Mouse (Mus musculus) heart, adult 2 months (tissue): Measurements from ENCODE around the gene Csnk1g1.
A peak's percentile ranks its signal among the peaks of the same experiment; 100 is the strongest.

ENCODE experiments used
- EP300 ChIP-seq: fragments of 200-500 bp; IDR thresholded peaks from 2 replicates; pipeline ENCODE4 v1.6.1; 2011; ENCODE audit warnings: low read depth, low read length, control low read depth; ENCODE audit not compliant: insufficient read depth
- POLR2A ChIP-seq: fragments of 200-500 bp; IDR thresholded peaks from 2 replicates; pipeline ENCODE4 v1.6.1; 2011; ENCODE audit warnings: mild to moderate bottlenecking, low read depth, low read length, control low read depth; ENCODE audit not compliant: insufficient read depth

DNA sequence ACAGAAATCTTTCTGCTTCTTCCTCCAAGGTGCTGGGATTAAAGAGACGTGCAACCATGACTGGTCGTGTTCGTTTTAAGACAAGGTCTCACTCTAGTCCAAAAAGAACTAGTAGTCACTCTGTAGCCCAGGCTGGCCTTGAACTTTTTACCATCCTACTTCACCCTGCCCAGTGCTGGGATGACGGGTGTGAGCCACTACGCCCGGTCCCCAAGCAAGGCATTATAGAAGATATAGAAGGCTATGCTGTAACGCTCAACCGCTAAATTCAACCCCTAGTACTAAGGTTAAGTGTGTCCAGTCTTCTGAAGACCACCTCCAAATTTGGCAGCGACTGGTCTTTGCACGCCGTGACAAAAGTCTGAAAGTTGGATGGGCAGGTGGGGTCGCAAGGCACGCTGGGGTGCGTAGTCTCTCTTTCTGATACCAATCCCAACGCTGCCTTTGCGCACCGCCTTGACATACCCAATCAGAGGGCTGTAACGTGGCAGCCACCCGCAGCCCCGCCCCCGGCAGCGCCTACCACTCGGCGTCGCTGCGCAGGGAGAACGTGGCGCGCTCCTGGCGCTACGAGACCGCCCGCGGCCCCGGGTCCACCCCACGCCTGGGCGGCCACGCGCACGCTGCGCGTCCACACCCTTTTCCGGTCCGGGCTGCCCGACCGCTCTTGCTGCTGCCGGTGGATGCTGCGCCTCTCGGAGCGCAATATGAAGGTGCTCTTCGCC, 151.0 kb downstream of the Csnk1g1 start, which contains the start of gene Ppib:
- TF ChIP-seq EP300 (peak; percentile 33; the same call in 1 of the 2 replicates), POLR2A (peak; percentile 92)
